Mouse (Mus musculus): ENCODE data around the gene Nyap1. TPM values are rescaled to one million over a fixed set of nuclear protein-coding genes. Genes with fewer than 3 reads are reported as not detected.
"Not testable (repeated sequence)": the region's sequence is repeated elsewhere in the genome, so short reads cannot be mapped to it uniquely, and the experiment has no call there.

The Nyap1 gene
- polyA plus RNA-seq, 1 experiment from 2014 or later = 42.3 TPM

- Histone ChIP-seq H3K27me3 (no peaks in the 10 kb centered on the region), H3K36me3 (peaks cover 22% of the 10 kb centered on the region), H3K27ac (peak overlapping the region; percentile 37; the same call in 1 of the 2 replicates), H3K4me1 (replicated peaks) (peaks cover 28% of the 10 kb centered on the region), H3K4me3 (replicated peaks) (no peak overlapping the region), H3K4me2 (replicated peaks) (no peak overlapping the region), H3K9me3 (no peaks in the 10 kb centered on the region), H3K9ac (replicated peaks) (no peak overlapping the region)
- 25% methylated on average over 4 of the region's 4 CpGs for WGBS
- peak; percentile 85 for ATAC-seq
Measured at GRCm38 (mm10) chr5:137759971-137760412, 18.6 kb upstream of the Nyap1 start.

- Histone ChIP-seq H3K27ac (peak overlapping the region; percentile 53), H3K27me3 (no peaks in the 10 kb centered on the region), H3K9me3 (no peaks in the 10 kb centered on the region), H3K9ac (replicated peaks) (peak overlapping the region; percentile 44; the same call in 1 of the 2 replicates), H3K4me3 (replicated peaks) (no peak overlapping the region), H3K36me3 (peaks cover 26% of the 10 kb centered on the region), H3K4me1 (replicated peaks) (peaks cover 22% of the 10 kb centered on the region), H3K4me2 (replicated peaks) (no peak overlapping the region)
- 90% methylated on average over 19 of the region's 19 CpGs for WGBS
- ATAC-seq = no peak
Measured at GRCm38 (mm10) chr5:137758921-137759534, 17.6 kb upstream of the Nyap1 start.

DNA sequence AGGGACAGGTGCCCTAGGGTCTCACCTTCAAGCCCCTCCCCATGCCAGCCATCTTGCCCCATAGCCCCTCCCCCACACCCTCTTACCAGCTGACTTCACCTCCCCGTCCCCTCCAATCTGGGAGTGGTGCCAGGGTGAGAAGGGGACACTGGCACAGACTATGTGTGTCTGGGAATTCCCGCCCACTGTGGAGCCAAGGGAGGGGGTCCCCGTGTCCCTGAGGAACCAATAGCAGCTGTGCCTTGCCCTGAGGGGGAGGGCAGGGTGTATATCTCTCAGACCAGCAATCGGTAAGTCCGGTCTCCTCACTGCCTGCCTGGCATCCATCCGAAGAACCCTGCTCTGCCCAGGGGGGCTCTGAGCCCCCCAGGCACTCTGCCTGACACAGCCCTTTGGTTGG is 16.5 kb upstream of the Nyap1 start:
- Histone ChIP-seq H3K9ac (replicated peaks) (peak overlapping the region; percentile 28; the same call in 1 of the 2 replicates), H3K4me2 (replicated peaks) (0 out of 2 replicates have a peak overlapping the region, but pooled peaks have one; percentile 20), H3K27ac (no peak overlapping the region), H3K4me1 (replicated peaks) (peaks cover 22% of the 10 kb centered on the region), H3K9me3 (no peaks in the 10 kb centered on the region), H3K36me3 (peaks cover 38% of the 10 kb centered on the region), H3K27me3 (no peaks in the 10 kb centered on the region), H3K4me3 (replicated peaks) (no peak overlapping the region)
- WGBS = 77% methylated on average over 6 of the region's 6 CpGs
- peak; percentile 52; the same call in 1 of the 2 replicates for ATAC-seq

DNA sequence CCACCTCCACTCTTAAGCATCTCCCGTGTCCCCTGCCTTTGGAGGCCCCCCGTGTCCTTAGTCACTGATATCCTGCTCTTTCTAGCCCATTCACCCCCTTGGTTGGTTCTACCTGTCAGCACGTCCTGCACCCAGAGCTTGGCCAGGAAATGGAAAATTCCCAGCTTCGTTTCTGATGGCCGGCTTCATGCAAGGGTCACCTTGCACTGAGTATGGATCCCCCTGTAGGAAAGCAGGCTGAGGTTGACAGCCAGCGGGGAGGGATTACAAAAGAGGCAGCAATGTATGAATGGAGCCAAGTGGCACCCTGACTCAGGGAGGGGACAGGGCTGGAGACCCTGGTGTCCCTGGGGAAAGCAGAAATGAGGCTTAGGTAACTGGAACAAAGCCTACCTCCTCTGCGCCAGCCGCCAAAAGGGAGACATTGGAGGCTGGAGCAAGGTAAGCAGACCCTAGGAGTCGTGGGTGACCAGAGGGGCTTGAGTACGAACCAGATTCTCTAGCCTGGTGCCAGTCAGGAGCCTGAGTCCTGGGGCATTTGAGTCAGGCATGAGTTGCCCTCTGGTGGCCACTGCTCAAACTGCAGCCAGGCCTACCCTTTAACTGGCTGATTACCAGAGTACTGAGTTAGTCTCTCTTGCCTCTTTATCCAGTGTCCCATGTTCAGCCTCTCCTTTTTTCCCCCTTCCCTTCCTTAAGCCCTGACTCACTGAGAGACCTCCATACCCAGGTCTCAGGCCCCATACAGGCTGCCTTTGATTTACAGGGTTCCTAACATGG is 15.7 kb upstream of the Nyap1 start:
- 47% methylated on average over 10 of the region's 10 CpGs for WGBS
- Histone ChIP-seq H3K27ac (no peak overlapping the region), H3K4me3 (replicated peaks) (no peak overlapping the region), H3K27me3 (no peaks in the 10 kb centered on the region), H3K9me3 (no peaks in the 10 kb centered on the region), H3K9ac (replicated peaks) (no peak overlapping the region), H3K36me3 (peaks cover 45% of the 10 kb centered on the region), H3K4me2 (replicated peaks) (no peak overlapping the region), H3K4me1 (replicated peaks) (peaks cover 22% of the 10 kb centered on the region)
- peak; percentile 57 for ATAC-seq

DNA sequence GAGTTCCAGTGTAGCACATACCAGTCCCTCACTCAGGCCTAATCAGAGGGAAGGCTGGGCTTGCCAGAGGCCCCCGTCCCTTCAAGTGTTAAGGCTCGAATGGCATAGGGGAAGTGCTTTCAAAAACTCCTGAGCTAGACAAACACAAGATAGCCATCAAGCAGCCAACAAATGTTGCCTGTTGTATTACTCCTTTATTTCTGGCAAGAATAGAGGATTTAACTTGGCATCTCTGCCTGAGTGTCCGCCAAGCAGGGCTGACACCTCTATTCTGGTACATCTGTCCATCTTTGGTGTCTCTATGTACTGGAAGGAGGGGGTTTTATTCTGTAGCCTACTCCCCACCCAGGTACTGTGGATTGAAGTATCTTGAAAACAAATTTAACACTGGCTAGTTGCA is 14.7 kb upstream of the Nyap1 start:
- peaks cover 22% of the 10 kb centered on the region for H3K4me1 ChIP-seq (replicated peaks)
- WGBS = 80% methylated on average over 3 of the region's 3 CpGs
- no peaks in the 10 kb centered on the region for H3K9me3 ChIP-seq
- peaks cover 55% of the 10 kb centered on the region for H3K36me3 ChIP-seq
- 0 out of 2 replicates have a peak overlapping the region, but pooled peaks have one; percentile 10 for H3K9ac ChIP-seq (replicated peaks)
- H3K4me3 ChIP-seq (replicated peaks) = no peak overlapping the region
- ATAC-seq = no peak
- H3K4me2 ChIP-seq (replicated peaks) = no peak overlapping the region
- no peak overlapping the region for H3K27ac ChIP-seq
- H3K27me3 ChIP-seq = no peaks in the 10 kb centered on the region

- Histone ChIP-seq H3K4me2 (replicated peaks) (no peak overlapping the region), H3K4me3 (replicated peaks) (no peak overlapping the region), H3K9me3 (no peaks in the 10 kb centered on the region), H3K27me3 (no peaks in the 10 kb centered on the region), H3K9ac (replicated peaks) (0 out of 2 replicates have a peak overlapping the region, but pooled peaks have one; percentile 10), H3K4me1 (replicated peaks) (peaks cover 22% of the 10 kb centered on the region), H3K27ac (no peak overlapping the region), H3K36me3 (peaks cover 60% of the 10 kb centered on the region)
- no peak for ATAC-seq
- 81% methylated on average over 5 of the region's 5 CpGs for WGBS
Measured at GRCm38 (mm10) chr5:137755425-137755824, 14.0 kb upstream of the Nyap1 start.

DNA sequence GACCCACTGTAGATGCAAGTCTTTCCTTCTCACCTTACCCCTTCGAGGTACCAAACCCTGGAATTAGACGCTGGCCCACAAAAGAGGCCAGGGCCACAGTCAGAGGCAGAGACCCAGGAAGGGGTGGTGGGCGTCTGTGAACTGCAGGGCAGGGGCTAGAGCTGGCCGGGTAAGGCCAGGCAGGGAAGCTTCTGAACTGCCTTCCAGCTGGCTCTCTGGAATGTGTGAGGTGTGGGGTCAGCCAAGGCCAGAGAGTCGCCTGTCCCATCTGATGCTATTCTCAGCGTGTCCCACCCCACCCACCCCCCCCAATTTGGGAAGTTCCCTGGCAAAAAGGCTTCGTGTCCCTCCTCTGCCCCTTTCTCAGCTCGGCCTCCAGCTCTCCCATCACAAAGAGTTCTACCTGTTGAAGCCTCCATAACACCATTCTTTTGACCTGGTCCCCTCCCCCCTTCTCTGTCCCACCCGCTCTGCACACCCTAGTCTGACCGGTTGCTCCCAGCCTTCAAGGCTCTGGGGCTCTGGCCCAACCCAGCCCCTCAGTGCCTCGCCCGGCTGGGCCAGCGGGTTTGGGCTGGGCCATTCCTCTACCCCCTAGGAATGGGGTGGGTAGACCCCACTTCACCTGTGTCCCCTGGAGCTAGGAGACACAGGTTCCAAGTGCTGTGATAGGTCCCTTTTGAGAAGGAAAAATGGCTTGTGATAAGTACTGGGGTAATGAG is 11.9 kb upstream of the Nyap1 start:
- no peaks in the 10 kb centered on the region for H3K9me3 ChIP-seq
- ATAC-seq = no peak
- WGBS = 85% methylated on average over 13 of the region's 13 CpGs
- no peaks in the 10 kb centered on the region for H3K27me3 ChIP-seq
- no peak overlapping the region for H3K4me2 ChIP-seq (replicated peaks)
- H3K36me3 ChIP-seq = peaks cover 48% of the 10 kb centered on the region
- no peak overlapping the region for H3K27ac ChIP-seq
- no peak overlapping the region for H3K9ac ChIP-seq (replicated peaks)
- peaks cover 25% of the 10 kb centered on the region for H3K4me1 ChIP-seq (replicated peaks)
- H3K4me3 ChIP-seq (replicated peaks) = no peak overlapping the region

DNA sequence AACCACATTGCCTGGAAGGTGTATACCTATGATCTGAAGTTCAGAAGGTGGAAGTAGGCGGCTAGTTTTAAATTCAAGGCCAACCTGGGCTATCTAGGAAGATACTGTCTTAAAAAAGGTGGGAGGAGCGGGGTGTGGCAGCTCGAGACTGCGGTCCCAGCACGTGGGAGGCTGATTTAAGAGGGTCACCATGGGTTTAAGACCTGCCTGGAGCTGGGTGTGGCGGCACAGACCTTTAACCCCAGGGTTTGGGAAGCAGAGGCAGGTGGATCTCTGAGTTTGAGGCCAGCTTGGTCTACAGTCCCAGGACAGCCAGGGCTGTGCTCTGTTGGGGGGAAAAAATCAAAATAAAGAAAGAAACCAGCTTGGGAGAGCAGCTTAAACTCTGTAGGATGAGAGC is 10.6 kb upstream of the Nyap1 start:
- no peaks in the 10 kb centered on the region for H3K27me3 ChIP-seq
- H3K27ac ChIP-seq = no peak overlapping the region
- H3K4me1 ChIP-seq (replicated peaks) = peaks cover 27% of the 10 kb centered on the region
- peaks cover 44% of the 10 kb centered on the region for H3K36me3 ChIP-seq
- H3K4me2 ChIP-seq (replicated peaks) = no peak overlapping the region
- no peak for ATAC-seq
- H3K4me3 ChIP-seq (replicated peaks) = no peak overlapping the region
- no peaks in the 10 kb centered on the region for H3K9me3 ChIP-seq
- WGBS = 95% methylated on average over 6 of the region's 6 CpGs
- H3K9ac ChIP-seq (replicated peaks) = no peak overlapping the region

DNA sequence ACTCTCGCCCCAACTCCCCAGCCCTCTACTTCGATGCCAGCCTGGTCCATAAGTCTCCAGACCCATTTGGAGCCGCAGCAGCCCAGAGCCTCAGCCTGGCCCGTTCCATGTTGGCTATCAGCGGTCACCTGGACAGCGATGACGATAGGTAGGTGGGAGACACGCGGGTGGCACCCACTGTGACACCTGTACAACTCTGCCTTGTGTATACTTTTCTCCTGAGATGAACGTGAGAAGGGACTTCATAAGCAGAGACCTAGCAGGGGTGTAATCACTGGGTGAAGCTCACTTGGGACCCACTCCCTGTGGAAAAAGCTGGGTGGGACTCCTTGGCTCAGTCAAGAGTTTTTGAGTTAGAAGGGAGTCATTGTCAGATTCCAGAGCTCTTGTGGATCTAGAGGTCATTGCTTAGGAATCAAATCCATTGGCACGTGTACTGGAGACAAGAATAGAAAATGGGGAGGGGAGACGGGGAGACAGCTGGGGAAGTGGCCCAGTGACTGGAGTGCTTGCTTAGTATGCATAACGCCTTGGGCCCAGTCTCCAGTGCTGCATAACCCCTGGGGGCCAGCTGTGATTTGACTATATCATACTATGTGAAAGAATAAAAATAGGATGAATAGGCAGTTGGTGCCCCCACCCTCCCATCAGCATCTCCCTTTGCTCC is 9.9 kb upstream of the Nyap1 start:
- Histone ChIP-seq H3K27me3 (no peaks in the 10 kb centered on the region), H3K9ac (replicated peaks) (no peak overlapping the region), H3K4me3 (replicated peaks) (no peak overlapping the region), H3K9me3 (no peaks in the 10 kb centered on the region), H3K4me2 (replicated peaks) (no peak overlapping the region), H3K4me1 (replicated peaks) (peaks cover 32% of the 10 kb centered on the region), H3K27ac (no peak overlapping the region), H3K36me3 (peaks cover 44% of the 10 kb centered on the region)
- 93% methylated on average over 13 of the region's 13 CpGs for WGBS
- no peak for ATAC-seq

- Histone ChIP-seq H3K36me3 (peaks cover 38% of the 10 kb centered on the region), H3K4me1 (replicated peaks) (peaks cover 38% of the 10 kb centered on the region)
- 93% methylated on average over 6 of the region's 8 CpGs for whole genome bisulfite sequencing
- H3K9ac ChIP-seq (replicated peaks); H3K27ac ChIP-seq; H3K27me3 ChIP-seq; H3K9me3 ChIP-seq; H3K4me2 ChIP-seq (replicated peaks); H3K4me3 ChIP-seq (replicated peaks); ATAC-seq: not testable (repeated sequence)
Measured at GRCm38 (mm10) chr5:137750212-137750611, 8.8 kb upstream of the Nyap1 start.

DNA sequence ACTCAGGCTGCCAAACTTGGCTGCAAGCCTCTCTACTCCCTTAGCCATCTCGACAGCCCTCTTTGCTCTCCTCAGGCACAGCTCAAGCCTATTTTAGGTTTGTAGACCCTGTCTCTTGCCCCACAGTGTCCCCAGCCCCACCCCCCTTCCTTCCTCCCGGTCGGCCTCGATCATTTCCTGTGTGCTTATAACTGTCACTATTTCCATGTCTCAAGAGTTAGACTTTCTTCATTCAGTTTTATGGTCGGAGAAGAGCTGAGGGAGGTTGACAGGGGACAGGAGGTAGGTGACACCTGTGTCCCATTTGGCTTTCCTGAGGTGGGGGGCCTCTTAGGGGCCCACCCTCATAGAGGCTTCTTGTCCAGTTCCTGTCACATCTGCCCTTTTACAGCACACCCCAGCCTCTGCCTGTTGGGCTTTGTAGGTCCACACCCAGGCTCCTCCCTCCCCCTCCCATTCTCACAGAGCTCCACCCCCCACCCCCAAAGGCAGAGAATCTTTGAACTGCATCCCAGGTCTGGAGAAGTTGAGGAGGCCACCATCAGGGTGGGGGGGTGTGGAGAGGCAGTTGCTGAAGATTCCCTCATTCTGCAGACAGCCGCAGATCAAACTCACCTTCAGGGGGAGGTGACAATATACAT is 7.9 kb upstream of the Nyap1 start:
- Histone ChIP-seq H3K4me2 (replicated peaks) (peak overlapping the region; percentile 99), H3K27ac (no peak overlapping the region), H3K4me1 (replicated peaks) (peaks cover 44% of the 10 kb centered on the region), H3K9me3 (no peaks in the 10 kb centered on the region), H3K4me3 (replicated peaks) (no peak overlapping the region), H3K27me3 (no peaks in the 10 kb centered on the region), H3K36me3 (peaks cover 37% of the 10 kb centered on the region), H3K9ac (replicated peaks) (no peak overlapping the region; the same call in 1 of the 2 replicates)
- ATAC-seq = no peak
- 84% methylated on average over 6 of the region's 6 CpGs for WGBS

All from midbrain, embryonic 13.5 days (tissue).